Mouse (Mus musculus) erythroblast, embryonic 14.5 days (primary cell): Measurements from ENCODE around the gene Large2. TPM values are rescaled to one million over a fixed set of nuclear protein-coding genes. Genes with fewer than 3 reads are reported as not detected.
"Not testable (repeated sequence)": the region's sequence is repeated elsewhere in the genome, so short reads cannot be mapped to it uniquely, and the experiment has no call there.

Experiments used
- H3K27me3 ChIP-seq: 2 replicates; pipeline ENCODE4 v1.6.1; 2012; ENCODE audit warnings: inconsistent platforms; ENCODE audit not compliant: control insufficient read depth
- H3K36me3 ChIP-seq: 2 replicates; pipeline ENCODE4 v1.6.1; 2012; ENCODE audit warnings: mild to moderate bottlenecking, inconsistent platforms; ENCODE audit not compliant: control insufficient read depth
- H3K4me1 ChIP-seq: 2 replicates; pipeline ENCODE4 v1.6.1; 2012; ENCODE audit warnings: inconsistent platforms; ENCODE audit not compliant: control insufficient read depth
- H3K4me3 ChIP-seq: replicated peaks from 2 replicates; pipeline ENCODE3; 2012; ENCODE audit warnings: moderate library complexity, mild to moderate bottlenecking, inconsistent platforms
- H3K9me3 ChIP-seq: 2 replicates; pipeline ENCODE4 v1.6.1; 2012; ENCODE audit warnings: low read length, inconsistent platforms, mixed read lengths; ENCODE audit not compliant: control insufficient read depth
- GATA1 ChIP-seq: IDR thresholded peaks from 2 replicates; pipeline ENCODE4 v1.6.1; 2012; ENCODE audit warnings: low read length, inconsistent platforms, mixed read lengths
- TAL1 ChIP-seq: IDR thresholded peaks from 3 replicates; pipeline ENCODE4 v1.6.1; 2012; ENCODE audit warnings: low read length, inconsistent platforms, mixed read lengths
- polyA plus RNA-seq: library from polyadenylated mRNA; stranded (reverse); fragments of >175 nt; gene quantifications from 2 replicates; pipeline ENCODE4 v1.2.3, GENCODE M21; 2012

Large2 gene
- polyA plus RNA-seq, 1 experiment: not detected

- Histone ChIP-seq H3K36me3 (peaks cover 52% of the 10 kb centered on the region), H3K9me3 (peaks cover 2% of the 10 kb centered on the region; the same call in 1 of the 2 replicates), H3K27me3 (peaks cover 28% of the 10 kb centered on the region), H3K4me1 (no peaks in the 10 kb centered on the region; the same call in 1 of the 2 replicates), H3K4me3 (no peak overlapping the region)
- TF ChIP-seq TAL1: no peak
- no peak for TF ChIP-seq GATA1
Measured at GRCm38 (mm10) chr2:92404737-92405136, 30.1 kb upstream of the Large2 start.

GRCm38 (mm10) chr2:92403776-92404319 lies 29.2 kb upstream of the Large2 start:
- H3K27me3 ChIP-seq: peaks cover 37% of the 10 kb centered on the region
- H3K4me1 ChIP-seq: no peaks in the 10 kb centered on the region; the same call in 1 of the 2 replicates
- no peak overlapping the region for H3K4me3 ChIP-seq
- peaks cover 43% of the 10 kb centered on the region for H3K36me3 ChIP-seq
- peaks cover 2% of the 10 kb centered on the region; the same call in 1 of the 2 replicates for H3K9me3 ChIP-seq
- TF ChIP-seq GATA1 (no peak), TAL1 (no peak)

GRCm38 (mm10) chr2:92402591-92403326 lies 28.1 kb upstream of the Large2 start:
- H3K9me3 ChIP-seq: peaks cover 2% of the 10 kb centered on the region; the same call in 1 of the 2 replicates
- H3K36me3 ChIP-seq: peaks cover 32% of the 10 kb centered on the region
- no peaks in the 10 kb centered on the region; the same call in 1 of the 2 replicates for H3K4me1 ChIP-seq
- H3K4me3 ChIP-seq: no peak overlapping the region
- TF ChIP-seq GATA1: no peak
- TF ChIP-seq TAL1: no peak
- peaks cover 37% of the 10 kb centered on the region for H3K27me3 ChIP-seq

- Histone ChIP-seq H3K9me3 (peaks cover 2% of the 10 kb centered on the region; the same call in 1 of the 2 replicates), H3K27me3 (peaks cover 49% of the 10 kb centered on the region), H3K4me3 (peak within 1 kb of the TSS; percentile 24), H3K4me1 (no peaks in the 10 kb centered on the region; the same call in 1 of the 2 replicates), H3K36me3 (peaks cover 23% of the 10 kb centered on the region)
- TF ChIP-seq GATA1 (no peak), TAL1 (no peak)
Measured at GRCm38 (mm10) chr2:92401091-92401561, 26.5 kb upstream of the Large2 start, which contains the start of gene Mapk8ip1. Gene Mapk8ip1, minus strand, starts transcription at chr2:92401263.

- H3K4me1 ChIP-seq: no peaks in the 10 kb centered on the region; the same call in 1 of the 2 replicates
- peak overlapping the region; percentile 24 for H3K4me3 ChIP-seq
- H3K27me3 ChIP-seq: peaks cover 50% of the 10 kb centered on the region
- no peak for TF ChIP-seq GATA1
- TF ChIP-seq TAL1: no peak
- H3K36me3 ChIP-seq: peaks cover 18% of the 10 kb centered on the region
- H3K9me3 ChIP-seq: peaks cover 2% of the 10 kb centered on the region; the same call in 1 of the 2 replicates
Measured at GRCm38 (mm10) chr2:92400682-92401081, 26.0 kb upstream of the Large2 start.

GRCm38 (mm10) chr2:92399877-92400276 lies 25.2 kb upstream of the Large2 start:
- H3K9me3 ChIP-seq, H3K4me3 ChIP-seq, H3K4me1 ChIP-seq: not testable (repeated sequence)
- Histone ChIP-seq H3K36me3 (peaks cover 10% of the 10 kb centered on the region), H3K27me3 (peaks cover 58% of the 10 kb centered on the region)

- Histone ChIP-seq H3K36me3 (no peaks in the 10 kb centered on the region), H3K27me3 (peaks cover 81% of the 10 kb centered on the region), H3K4me3 (no peak overlapping the region), H3K9me3 (peaks cover 2% of the 10 kb centered on the region; the same call in 1 of the 2 replicates), H3K4me1 (no peaks in the 10 kb centered on the region; the same call in 1 of the 2 replicates)
- TF ChIP-seq GATA1 (no peak), TAL1 (no peak)
Measured at GRCm38 (mm10) chr2:92397436-92397835, 22.8 kb upstream of the Large2 start.

- TF ChIP-seq TAL1: no peak
- TF ChIP-seq GATA1: no peak
- no peaks in the 10 kb centered on the region; the same call in 1 of the 2 replicates for H3K9me3 ChIP-seq
- no peaks in the 10 kb centered on the region for H3K36me3 ChIP-seq
- no peaks in the 10 kb centered on the region for H3K4me1 ChIP-seq
- H3K27me3 ChIP-seq: peaks cover 81% of the 10 kb centered on the region
- H3K4me3 ChIP-seq: no peak overlapping the region
Measured at GRCm38 (mm10) chr2:92395535-92395934, 20.9 kb upstream of the Large2 start.
